Mouse (Mus musculus): ENCODE results near the gene Tex19.1. TPM values are rescaled to one million over a fixed set of nuclear protein-coding genes. Genes with fewer than 3 reads are reported as not detected.
"Not testable (repeated sequence)": the region's sequence is repeated elsewhere in the genome, so short reads cannot be mapped to it uniquely, and the experiment has no call there.

Gene Tex19.1
- total RNA-seq (2022) = not detected

DNA sequence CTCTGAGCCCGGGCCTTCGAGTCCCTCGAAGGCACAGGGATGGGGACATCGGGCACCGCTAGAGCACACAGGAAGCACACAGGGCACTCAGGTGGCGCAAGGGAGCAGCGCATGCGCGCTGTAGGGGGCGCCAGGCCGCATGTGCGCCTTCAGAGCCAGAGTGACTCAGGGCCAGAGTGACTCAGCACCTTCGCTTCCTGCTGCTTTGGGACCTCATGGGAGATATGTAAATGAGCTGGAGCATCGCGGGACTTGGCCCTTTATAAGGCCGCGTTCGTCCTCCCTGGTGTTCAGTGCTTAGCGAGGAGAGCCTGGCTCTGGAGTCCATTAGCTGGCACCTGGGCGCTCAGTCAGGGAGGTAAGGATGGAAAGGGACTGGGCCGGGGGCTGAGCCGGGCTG is at the start of gene Tex19.1:
Gene Tex19.1 (plus strand): TSS at position 279 of the 400 bp plus-strand sequence.
- no peak for DNase-seq (ENCODE audit: low spot score)

DNA sequence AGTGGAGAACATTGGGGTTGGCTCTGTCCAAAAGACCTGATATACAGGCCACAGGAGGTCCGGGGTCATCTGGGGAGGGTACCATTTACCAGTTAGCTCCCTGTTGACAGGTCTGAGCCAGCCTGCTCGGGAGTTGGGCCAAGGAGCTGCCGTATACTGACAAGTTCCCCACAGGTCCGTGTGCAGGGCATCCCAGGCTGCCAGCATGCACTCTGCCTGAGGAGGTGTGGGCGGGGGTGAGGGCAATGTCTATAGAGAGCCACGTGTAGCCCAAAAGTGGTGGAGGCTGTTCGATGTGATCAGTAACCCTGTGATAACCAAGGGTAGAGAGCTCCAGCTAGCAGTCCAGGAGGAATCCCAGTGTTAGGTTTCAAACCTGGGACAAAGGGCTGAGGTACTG is 46.2 kb upstream of the Tex19.1 start:
- no peak for DNase-seq (ENCODE audit: low spot score)

DNA sequence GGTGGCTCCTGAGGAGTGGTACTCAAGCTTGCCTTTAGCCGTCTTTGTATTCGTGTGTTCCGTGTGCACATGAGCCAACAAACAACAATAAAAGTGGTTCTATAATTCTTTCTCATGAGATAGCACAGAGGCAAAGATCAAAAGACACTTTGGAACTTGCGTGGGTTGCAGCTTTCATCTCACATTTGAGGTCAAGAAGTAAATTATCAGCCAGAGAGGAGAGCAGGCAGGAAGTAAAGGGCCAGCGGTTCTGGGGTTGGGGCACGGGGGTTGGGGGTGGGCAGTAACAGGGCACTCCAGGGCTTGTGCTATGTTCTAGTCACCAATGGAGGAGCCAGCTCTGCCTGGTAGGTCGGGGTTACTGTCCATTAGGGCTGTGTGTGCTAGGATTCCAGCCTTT is 45.3 kb upstream of the Tex19.1 start:
- no peak for DNase-seq (ENCODE audit: low spot score)

DNA sequence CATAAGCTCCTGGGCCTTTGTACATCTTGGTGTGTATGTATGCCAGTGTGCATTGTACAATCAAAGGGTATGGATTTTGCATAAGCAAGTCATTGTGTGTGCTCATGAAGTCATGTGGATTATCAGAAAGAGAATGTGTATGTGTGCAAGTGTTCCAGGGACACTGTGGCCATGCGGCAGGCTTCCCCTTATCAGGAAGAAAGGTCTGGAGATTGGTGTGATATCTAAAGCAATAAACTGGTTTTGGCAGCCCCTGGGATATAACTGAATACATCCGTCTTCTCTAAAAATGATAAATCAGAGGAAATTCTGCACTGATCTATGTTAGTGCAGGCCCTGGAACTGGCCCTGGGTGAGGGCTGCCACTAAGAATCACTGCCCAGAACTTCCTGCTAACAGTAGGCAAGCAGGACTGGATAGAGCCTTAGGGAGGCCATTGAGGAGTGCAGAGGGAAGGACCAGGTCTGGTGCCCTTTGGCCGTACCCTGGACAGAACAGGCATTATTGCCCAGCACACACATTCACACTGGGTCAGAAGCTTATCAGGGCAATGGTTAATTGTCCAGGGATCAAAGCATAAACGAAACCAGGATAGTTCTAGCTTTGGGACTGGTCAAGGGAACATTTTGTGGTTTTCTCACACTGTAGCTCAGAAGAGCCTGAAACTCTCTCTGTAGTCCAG is 44.7 kb upstream of the Tex19.1 start:
- no peak for DNase-seq (ENCODE audit: low spot score)

DNA sequence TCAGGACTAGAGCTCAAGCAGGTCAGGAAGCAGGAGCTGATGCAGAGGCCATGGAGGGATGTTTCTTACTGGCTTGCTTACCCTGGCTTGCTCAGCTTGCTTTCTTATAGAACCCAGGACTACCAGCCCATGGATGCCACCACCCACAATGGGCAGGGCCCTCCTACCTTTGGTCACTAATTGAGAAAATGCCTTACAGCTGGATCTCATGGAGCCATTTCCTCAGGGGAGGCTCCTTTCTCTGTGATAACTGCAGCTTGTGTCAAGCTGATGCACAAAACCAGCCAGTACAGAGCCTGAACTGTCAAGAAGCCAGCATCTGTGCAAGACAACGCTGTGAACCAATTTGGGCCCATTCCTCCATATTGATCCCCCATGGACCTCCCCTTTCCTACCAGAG is 38.7 kb upstream of the Tex19.1 start:
- not testable (repeated sequence) for DNase-seq (ENCODE audit: low spot score)

DNA sequence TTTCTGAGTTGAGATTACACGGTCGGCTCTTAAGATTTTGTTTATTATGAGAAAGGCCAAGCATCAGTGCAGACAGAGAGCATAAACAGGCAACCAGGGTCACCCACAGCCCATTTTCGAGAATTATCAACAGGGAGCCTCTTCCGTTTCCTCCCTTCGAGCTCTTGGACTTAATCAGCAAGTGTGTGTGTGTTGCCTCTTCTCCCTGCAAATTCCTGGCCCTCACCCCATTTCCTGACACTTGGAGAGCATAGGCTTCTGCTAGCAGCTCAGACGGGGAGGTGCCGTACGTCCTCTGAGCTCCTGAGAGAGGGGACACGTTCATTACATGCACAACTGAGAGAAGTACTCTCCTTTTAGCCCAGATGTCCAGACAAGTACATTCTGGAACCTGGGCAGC is 37.9 kb upstream of the Tex19.1 start:
- DNase-seq (ENCODE audit: low spot score) = no peak

DNA sequence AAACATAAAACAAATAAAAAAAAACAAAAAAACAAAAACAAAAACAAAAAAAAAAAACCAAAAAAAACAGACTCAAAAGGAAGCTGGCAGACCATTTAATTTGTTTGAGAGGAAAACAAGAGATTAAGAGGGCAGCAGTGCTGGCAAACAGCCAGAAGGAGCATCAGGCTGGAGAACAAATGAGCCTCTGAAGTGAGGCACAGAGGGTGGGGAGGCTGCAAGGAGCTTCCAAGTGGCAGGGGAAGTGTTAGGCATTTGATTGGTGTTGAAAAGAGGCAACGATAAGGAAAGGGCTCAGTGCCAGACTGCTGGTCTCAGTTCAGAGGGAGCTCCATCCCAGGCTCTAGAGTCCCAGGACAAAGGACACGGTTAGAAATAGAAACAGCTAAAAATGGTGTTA is 36.0 kb upstream of the Tex19.1 start:
- DNase-seq (ENCODE audit: low spot score) = peak; percentile 68

DNA sequence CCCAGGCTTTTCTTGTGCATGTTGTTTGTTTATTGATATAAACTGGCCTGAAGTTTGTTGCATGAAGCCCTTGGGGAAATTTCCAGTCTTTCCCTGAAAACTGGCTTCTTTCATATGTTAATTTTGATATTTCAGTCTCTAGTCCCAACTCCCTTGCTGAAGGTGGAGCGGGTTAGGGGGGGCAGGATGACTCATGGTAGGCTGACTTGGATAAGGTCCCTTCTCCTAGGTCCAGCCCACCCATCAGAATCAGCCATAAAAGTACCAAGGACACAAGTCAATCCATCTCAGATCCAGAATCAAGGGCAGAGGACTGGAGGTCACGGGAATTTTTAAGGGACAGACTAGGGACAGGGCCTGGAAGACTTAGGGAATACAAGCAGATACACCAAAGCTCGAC is 34.9 kb upstream of the Tex19.1 start:
- DNase-seq (ENCODE audit: low spot score) = no peak

DNA sequence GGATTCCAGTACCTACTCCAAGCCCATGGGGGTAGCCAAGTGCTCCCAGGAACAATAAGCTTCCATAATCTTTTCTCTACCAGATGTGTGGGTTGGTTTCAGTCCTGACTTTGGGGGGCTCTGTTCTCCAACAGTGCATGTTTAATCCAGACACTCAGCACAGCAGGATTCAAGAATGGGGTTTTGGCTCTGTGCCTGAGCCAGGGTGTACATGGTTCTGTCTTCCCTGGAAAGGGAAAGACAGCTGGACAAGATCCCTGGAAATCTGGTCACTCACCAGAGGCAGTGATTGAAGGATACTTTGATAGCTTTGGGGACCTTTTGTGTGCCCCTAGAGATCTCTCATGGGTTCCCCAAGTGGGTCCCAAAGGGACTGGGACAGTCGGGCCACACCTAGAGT is 34.3 kb upstream of the Tex19.1 start:
- no peak for DNase-seq (ENCODE audit: low spot score)

DNA sequence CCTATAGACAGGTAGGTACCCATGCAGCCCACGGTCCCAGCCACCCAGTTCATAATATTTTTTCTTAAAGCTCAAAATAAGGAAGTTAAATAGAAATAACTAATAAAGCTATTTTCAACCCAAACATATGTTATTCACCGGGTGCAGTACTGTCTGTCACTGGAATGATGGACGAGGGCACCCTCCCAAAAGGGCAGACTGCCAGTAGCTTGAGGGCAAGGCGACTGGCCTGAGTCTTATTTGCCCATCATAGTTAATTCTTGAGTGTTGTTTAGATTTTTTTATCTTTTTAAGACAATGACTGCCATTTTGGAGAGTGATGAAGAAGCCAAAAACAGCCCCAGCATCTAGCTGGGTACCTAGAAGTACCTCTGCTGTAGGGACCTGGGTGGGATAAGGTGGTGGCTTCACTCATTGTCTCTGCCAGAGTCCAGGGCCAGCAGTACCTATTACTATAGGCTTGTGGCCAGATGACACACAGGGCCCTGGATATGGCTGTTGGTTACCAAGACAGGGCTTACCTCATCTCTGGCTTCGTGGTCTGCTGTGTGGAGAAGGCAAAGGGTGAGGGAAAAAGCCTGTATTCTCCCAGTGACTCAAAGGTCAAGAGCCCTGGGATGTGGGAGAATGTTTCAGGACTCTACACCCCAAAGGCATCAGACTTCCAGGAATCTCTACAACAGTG is 33.7 kb upstream of the Tex19.1 start:
- no peak for DNase-seq (ENCODE audit: low spot score)

DNA sequence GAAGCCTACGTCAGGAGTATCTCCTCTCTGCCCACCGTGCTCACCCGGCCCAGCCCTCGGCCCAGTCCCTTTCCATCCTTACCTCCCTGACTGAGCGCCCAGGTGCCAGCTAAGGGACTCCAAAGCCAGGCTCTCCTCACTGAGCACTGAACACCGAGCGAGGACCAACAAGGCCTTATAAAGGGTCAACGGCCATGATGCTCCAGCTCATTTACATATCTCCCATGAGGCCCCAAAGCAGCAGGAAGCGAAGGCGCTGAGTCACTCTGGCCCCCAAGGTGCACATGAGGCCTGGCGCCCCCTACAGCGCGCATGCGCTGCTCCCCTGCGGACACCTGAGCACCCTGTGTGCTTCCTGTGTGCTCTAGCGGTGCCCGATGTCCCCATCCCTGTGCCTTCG is 27.8 kb upstream of the Tex19.1 start:
- DNase-seq (ENCODE audit: low spot score) = no peak

DNA sequence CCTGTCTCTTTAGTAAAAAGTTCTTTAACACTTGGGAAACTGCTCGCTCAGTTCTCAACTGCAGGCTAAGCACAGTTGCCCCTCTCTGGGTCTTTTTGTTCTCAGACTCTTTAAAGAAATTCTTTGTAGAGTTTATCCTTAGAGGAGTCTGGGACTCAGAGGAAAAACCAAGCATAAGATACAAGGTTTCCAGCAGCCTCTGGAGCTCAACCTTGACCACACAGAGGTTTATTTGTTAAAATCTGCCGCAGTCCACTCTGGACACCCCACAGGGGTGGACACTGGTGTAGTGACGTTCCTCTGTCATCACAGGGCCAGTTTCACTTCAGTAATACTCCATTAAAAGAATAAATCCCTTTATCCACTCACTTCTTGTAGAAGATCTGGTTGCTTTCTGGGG is 27.4 kb upstream of the Tex19.1 start, which contains the start of gene Tex19.2:
Gene Tex19.2 (minus strand): TSS at position 101 of the 400 bp plus-strand sequence.
- no peak for DNase-seq (ENCODE audit: low spot score)

DNA sequence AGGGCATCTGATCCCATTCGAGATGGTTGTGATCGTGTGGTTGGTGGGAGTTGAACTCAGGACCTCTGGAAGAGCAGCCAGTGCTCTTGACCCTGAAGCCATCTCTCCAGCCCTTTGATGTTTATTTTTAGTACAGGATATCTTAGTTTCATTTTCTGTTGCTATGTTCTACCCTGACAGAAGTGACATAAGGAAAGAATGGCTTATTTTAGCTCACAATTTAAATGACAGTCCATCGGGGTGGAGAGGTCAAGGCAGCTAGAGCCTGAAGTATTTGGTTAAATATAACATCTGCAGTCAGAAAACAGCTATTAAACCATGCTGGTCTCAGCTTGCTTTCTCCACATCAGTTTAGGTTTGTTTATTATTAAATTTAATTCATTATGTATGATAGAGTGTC is 24.8 kb upstream of the Tex19.1 start:
- DNase-seq (ENCODE audit: low spot score) = no peak

DNA sequence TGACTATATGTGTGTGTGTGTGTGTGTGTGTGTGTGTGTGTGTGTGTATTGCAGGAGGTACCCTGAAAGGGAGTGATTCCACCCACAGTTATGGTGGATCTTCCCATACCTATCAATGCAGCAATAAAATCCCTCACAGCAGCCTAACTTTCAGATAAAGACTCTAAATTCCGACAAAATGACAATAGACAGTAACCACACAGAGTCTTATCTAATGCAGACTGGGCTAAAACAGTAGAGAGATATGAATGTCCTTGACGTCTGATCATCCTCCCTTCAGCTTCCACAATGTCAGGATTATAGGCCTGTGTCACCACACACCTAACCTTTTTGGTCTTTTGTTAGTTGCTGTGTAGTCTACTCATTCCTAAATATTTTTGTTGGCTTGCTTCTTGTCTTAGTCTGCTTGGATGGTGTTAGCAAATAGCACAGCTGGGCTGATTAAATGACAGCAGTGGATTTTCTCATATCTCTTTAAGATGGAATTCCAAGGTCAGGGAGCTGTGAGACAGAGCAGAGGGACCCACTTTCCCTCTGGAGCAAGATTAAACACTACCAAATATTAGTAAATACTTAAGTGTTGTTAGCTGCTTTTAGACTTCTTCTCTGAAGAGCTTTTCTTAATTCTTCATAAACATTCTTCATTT is 23.8 kb upstream of the Tex19.1 start:
- no peak for DNase-seq (ENCODE audit: low spot score)

DNA sequence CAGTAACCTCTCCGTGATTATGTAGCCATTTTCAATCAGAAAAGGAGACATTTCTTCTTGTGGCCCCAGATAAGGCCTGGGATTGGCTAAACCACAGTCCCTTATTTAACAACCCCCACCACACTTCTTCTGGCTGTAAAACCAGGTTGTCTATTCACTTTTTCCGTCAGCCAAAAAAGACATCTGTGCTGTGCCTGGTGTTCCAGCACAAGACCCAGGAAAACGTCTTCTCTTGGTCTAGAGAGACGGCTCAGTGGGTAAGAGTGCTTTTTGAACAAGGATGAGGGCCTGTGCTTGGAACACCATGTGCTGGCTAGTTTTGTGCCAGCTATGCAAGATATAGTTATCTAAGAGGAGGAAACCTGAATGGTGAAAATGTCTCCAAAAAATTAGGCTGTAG is 22.5 kb upstream of the Tex19.1 start:
- DNase-seq (ENCODE audit: low spot score) = no peak

DNA sequence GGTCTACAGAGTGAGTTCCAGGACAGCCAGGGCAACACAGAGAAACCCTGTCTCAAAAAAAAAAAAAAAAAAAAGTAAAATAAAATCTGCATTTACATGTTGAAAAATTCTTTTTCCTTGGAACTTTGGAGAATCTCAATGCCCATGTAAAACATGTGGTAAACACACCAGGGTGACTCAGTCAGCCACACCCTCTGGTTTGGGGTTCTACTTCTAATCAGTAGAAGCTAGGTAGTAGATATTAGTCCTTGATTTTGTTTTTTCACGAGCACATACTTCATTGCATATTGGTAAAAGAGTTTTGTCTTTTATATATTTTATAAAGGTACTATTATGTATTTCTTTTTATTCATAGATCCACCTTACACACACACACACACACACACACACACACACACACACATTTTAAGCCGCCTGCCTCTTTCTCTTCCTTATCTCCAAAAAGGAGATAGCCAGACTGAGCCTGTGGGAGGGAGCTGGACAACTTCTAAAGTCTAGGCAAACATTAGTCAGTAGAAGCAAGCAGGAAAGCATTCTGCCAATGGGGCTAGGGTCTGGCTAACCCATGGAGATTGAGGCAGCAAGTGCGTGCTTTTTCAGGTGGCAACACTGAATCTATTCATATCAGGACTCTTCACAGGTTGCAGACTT is 20.3 kb upstream of the Tex19.1 start:
- DNase-seq (ENCODE audit: low spot score) = no peak

DNA sequence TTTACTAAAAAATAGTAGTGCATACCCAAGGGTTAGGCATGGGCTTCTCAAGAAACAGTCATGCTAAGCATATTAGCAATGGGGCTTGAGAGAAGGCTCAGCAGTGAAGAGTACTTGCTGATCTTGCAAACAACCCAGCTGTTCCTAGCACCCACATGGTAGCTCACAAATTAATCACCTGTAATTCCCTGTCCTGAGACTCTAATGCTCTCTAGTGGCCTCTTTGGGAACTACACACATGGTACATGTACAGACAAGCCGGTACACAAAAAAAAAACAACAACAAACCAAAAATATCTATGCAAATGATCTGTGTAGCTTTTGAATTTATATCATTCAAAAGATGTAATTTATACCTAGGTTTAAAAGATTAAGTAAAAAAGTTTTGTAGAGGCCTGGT is 19.5 kb upstream of the Tex19.1 start:
- DNase-seq (ENCODE audit: low spot score) = no peak

DNA sequence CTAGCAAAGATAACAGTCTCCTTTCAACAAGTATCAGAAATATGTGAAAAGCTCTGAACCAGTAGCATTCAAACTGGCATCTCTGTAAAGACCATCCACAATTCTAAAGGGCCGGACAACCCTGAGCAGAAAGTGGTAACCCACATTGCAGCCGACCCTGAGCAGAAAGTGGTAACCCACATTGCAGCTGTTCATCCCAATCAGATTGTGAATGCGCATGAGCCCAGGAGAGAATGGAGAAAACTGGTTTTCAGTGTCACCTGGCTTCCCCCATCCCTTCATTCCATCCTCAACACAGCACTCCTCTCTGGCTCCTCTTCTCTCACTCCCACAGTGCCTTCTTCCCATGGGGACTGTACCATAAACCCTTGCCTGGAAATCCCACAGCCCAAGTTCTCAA is 18.5 kb upstream of the Tex19.1 start:
- DNase-seq (ENCODE audit: low spot score) = no peak

DNA sequence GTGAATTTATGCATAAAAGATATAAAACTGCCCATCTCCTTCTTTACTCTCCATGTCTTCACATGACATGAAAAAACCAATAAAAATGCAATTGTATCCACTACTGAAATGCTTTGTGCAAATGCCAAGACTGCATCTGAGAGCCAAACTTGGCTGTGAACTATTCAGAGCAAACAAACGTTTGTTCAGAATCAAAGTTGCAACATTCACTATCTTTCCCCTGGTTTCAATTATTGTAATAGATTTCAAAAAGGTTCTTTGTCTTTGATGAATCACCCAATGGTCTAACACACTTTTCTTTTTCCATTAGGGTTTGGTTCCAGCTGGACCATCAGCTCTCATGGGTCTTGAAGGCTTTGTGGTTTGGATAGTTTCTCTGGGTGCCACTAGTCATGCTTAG is 16.3 kb upstream of the Tex19.1 start:
- no peak for DNase-seq (ENCODE audit: low spot score)

DNA sequence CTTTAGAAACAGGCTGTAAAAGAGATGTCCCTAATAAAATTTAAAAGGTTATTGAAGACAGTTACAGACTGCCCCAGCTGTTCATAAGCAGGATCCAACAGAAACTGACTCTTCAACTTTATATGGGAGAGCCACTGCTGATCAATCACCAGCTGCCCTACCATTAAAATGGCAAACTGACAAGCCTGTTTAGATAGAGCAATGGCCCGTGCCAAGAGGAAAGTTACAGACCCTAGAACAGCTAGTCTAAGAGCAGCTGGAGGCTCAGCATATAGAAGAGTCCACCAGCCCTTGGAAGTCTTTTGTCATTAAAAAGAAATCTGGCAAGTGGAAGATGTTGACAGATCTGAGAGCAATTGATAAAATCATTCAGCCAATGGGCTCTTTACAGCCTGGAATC is 11.3 kb upstream of the Tex19.1 start:
- no peak for DNase-seq (ENCODE audit: low spot score)

DNA sequence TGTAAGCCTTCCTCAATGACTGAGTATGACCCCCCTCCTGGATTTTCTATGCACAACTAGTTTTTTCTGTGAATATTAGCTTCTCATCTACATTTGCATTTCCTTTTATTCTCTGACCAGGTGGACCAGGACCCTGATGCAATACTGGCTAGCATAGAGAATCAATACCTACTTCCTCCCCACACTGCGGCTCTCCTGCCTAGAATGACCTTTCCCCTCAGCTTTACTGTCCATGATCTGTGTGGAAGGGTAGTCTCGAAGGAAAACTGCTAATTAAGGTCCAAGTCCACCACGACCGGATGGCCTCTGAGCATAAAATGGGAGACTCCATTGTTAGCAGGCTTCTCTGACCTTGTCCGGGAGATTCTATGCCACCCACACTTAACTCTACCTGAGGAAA is 8.3 kb upstream of the Tex19.1 start:
- no peak for DNase-seq (ENCODE audit: low spot score)

DNA sequence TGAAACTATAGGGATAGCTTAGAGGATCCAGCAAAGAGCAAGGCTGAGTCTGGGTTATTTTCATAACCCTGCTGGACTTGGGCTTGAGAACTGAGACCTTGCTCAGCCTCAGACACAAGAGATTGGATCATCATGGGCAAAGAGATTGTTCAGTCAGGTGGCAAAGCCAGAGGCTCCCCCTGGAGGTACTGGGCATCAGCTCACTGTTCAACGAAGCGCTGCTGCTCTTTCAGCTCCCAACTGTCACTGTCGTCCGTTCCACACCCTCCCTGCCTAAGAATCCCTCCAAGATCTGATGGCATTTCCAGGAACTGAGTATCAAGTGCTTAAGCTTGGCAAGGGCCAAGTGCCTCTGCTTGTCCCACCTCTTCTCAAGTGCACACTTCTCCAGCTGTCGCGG is 7.2 kb upstream of the Tex19.1 start:
- DNase-seq (ENCODE audit: low spot score) = no peak
